In genomic region chr16:37916138-37916817, GRCm38 (mm10) we compare ENCODE assay signal across 8 mouse cellular contexts. TPM values are rescaled to one million over a fixed set of nuclear protein-coding genes. Genes with fewer than 3 reads are reported as not detected.
DNase-seq lines count a peak whose midpoint lies in the region; ATAC-seq and TF ChIP-seq lines count a peak whose summit lies in the region.

Gpr156 (plus strand) TSS chr16:37916496.

- no peaks in the 10 kb centered on the region for H3K4me1 ChIP-seq in ES-Bruce4 (ENCODE audit: control insufficient read depth, insufficient read depth, low read length)
- 0 out of 2 replicates have a peak, but pooled peaks cover 1% of the 10 kb centered on the region for H3K4me1 ChIP-seq in forebrain, embryonic 11.5 days (replicated peaks; ENCODE audit: control insufficient read depth, insufficient read depth, low read length)

- H3K4me2 ChIP-seq in forebrain, embryonic 11.5 days (ENCODE audit: low read depth, low read length, severe bottlenecking): peak within 1 kb of the TSS; percentile 73

- no peaks in the 10 kb centered on the region for H3K9me3 ChIP-seq in ES-Bruce4 (replicated peaks; ENCODE audit: control insufficient read depth, insufficient read depth, low read length, poor library complexity, severe bottlenecking)
- H3K9me3 ChIP-seq in forebrain, embryonic 11.5 days (ENCODE audit: control insufficient read depth, low read length): no peaks in the 10 kb centered on the region

- peaks cover 12% of the 10 kb centered on the region; the same call in 1 of the 2 replicates for H3K27me3 ChIP-seq in ES-Bruce4 (ENCODE audit: control insufficient read depth, insufficient read depth, low read length, poor library complexity, severe bottlenecking)
- peaks cover 2% of the 10 kb centered on the region; the same call in 1 of the 2 replicates for H3K27me3 ChIP-seq in forebrain, embryonic 11.5 days (ENCODE audit: control insufficient read depth, insufficient read depth, low read length)

- peak within 1 kb of the TSS; percentile 50; the same call in 1 of the 2 replicates for H3K9ac ChIP-seq in ES-Bruce4 (ENCODE audit: low read depth, poor library complexity, severe bottlenecking)
- peak within 1 kb of the TSS; percentile 61 for H3K9ac ChIP-seq in forebrain, embryonic 11.5 days (ENCODE audit: low read length)

- no peak for TF ChIP-seq EP300 in ES-Bruce4 (IDR thresholded peaks at IDR 0.05; ENCODE audit: insufficient read depth, low read depth, low read length)

- no peaks in the 10 kb centered on the region for H3K36me3 ChIP-seq in ES-Bruce4 (ENCODE audit: control insufficient read depth, insufficient read depth, low read length, poor library complexity, severe bottlenecking)
- no peaks in the 10 kb centered on the region for H3K36me3 ChIP-seq in forebrain, embryonic 11.5 days (ENCODE audit: control insufficient read depth, insufficient read depth, low read length)

- H3K27ac ChIP-seq in ES-Bruce4 (ENCODE audit: insufficient read depth, low read length): no peak within 1 kb of the TSS
- no peak within 1 kb of the TSS for H3K27ac ChIP-seq in forebrain, embryonic 11.5 days (ENCODE audit: low read depth, low read length)

- intact Hi-C loops in heart, postnatal 10 days (cut with DNase I): no loop called here

- peak; percentile 87 for ATAC-seq in forebrain, embryonic 11.5 days (replicated peaks; ENCODE audit: low FRiP score)

- peak within 1 kb of the TSS; percentile 51 for H3K4me3 ChIP-seq in ES-Bruce4 (ENCODE audit: low read depth, low read length)
- peak within 1 kb of the TSS; percentile 41 for H3K4me3 ChIP-seq in forebrain, embryonic 11.5 days (ENCODE audit: low read depth, low read length)

- TF ChIP-seq POLR2A in ES-Bruce4 (IDR thresholded peaks at IDR 0.05; ENCODE audit: insufficient read depth, low read length): no peak

- DNase-seq in brain, adult 2 months (ENCODE audit: low read depth, low spot score): peak; percentile 47
- peak; percentile 81 for DNase-seq in forebrain, embryonic 11.5 days (ENCODE audit: low spot score)
- DNase-seq in heart, postnatal 10 days: peak; percentile 53 to 59
- DNase-seq in layer of hippocampus, postnatal 25 days (ENCODE audit: extremely low spot score in 1 of 2, low spot score in 1 of 2): peak; percentile 25 to 30
- peak; percentile 27 for DNase-seq in lung, postnatal 36 days
- DNase-seq in right cerebral cortex, postnatal 25 days: peak; percentile 47
- DNase-seq in MN1 (ENCODE audit: low spot score): no peak

- TF ChIP-seq CTCF in ES-Bruce4 (IDR thresholded peaks at IDR 0.05; ENCODE audit: low read depth, low read length): peak; percentile 31

- 2% methylated on average over 53 of the region's 53 CpGs for WGBS in forebrain, embryonic 11.5 days

RNA-seq across cellular contexts. Expression of gene Gpr156, which starts in this region (rescaled TPM):
- 0.20 TPM in 1 of 2 replicates, not detected in the other for polyA plus RNA-seq in ES-Bruce4 (2011; ENCODE audit: insufficient read depth, insufficient read length, low read depth, missing spikeins)
- polyA plus RNA-seq in forebrain, embryonic 11.5 days (2014; fragmentation: Nextera tagmentation; extraction: Ambion mirVana): 4.2 and 4.3 TPM in 2 replicates
- under 1 TPM; 0.07 to 0.14 TPM for total RNA-seq in heart, postnatal 10 days (2021)
- total RNA-seq in layer of hippocampus, postnatal 25 days (2021): under 1 TPM; 0.76 to 0.77 TPM

Comparison
In these comparisons a context has a peak if more than half of its experiments do, and no peak if none do; other contexts are left out.
1. Peak in DNase-seq in heart, postnatal 10 days; RNA of the gene not detected or under 1 TPM.
2. Peak in DNase-seq in layer of hippocampus, postnatal 25 days; RNA of the gene not detected or under 1 TPM.